Mouse (Mus musculus) liver, embryonic 12.5 days (tissue): ENCODE results near the gene Rnf215. TPM values are rescaled to one million over a fixed set of nuclear protein-coding genes. Genes with fewer than 3 reads are reported as not detected.
A peak's percentile ranks its signal among the peaks of the same experiment; 100 is the strongest.
"Not testable (repeated sequence)": the region's sequence is repeated elsewhere in the genome, so short reads cannot be mapped to it uniquely, and the experiment has no call there.

Source experiments
- ATAC-seq: fragments of 200-750 bp; cut with Nextera tagmentation; 2 replicates; pipeline ENCODE4 v1.8.0; 2017; ENCODE audit warnings: moderate number of reproducible peaks, mild to moderate bottlenecking, moderate library complexity
- H3K27ac ChIP-seq: fragments of 300-500 bp; sonication (generic); 2 replicates; pipeline ENCODE4 v1.5.1; 2016; ENCODE audit warnings: mild to moderate bottlenecking
- H3K27me3 ChIP-seq: fragments of 300-500 bp; sonication (generic); replicated peaks from 2 replicates; pipeline ENCODE4 v1.6.1; 2016; ENCODE audit warnings: mild to moderate bottlenecking, moderate library complexity
- H3K36me3 ChIP-seq: fragments of 300-500 bp; sonication (generic); 2 replicates; pipeline ENCODE4 v1.6.1; 2016; ENCODE audit warnings: mild to moderate bottlenecking, moderate library complexity
- H3K4me1 ChIP-seq: fragments of 300-500 bp; sonication (generic); 2 replicates; pipeline ENCODE4 v1.6.1; 2016
- H3K4me2 ChIP-seq: fragments of 300-500 bp; sonication (generic); 2 replicates; pipeline ENCODE4 v1.6.1; 2016; ENCODE audit warnings: mild to moderate bottlenecking, moderate library complexity
- H3K4me3 ChIP-seq: fragments of 300-500 bp; sonication (generic); 2 replicates; pipeline ENCODE4 v1.5.1; 2016; ENCODE audit warnings: mild to moderate bottlenecking, moderate library complexity
- H3K9ac ChIP-seq: fragments of 300-500 bp; sonication (generic); 2 replicates; pipeline ENCODE4 v1.6.1; 2016; ENCODE audit warnings: mild to moderate bottlenecking, moderate library complexity
- H3K9me3 ChIP-seq: fragments of 300-500 bp; sonication (generic); replicated peaks from 2 replicates; pipeline ENCODE4 v1.6.1; 2016; ENCODE audit warnings: mild to moderate bottlenecking, moderate library complexity
- WGBS: fragments of 180-500 bp; shearing (Covaris S2); methylation state at CpG from one replicate; pipeline ENCODE4 v1.1.7; 2016; ENCODE audit not compliant: insufficient replicate concordance; 5-methylcytosine and 5-hydroxymethylcytosine counted together
- polyA plus RNA-seq: library from polyadenylated mRNA; unstranded; fragments of >200 nt; fragmentation: Nextera tagmentation; extraction: Ambion mirVana; gene quantifications from 2 replicates; pipeline ENCODE4 v1.2.1, GENCODE M21; 2016

Gene Rnf215
- polyA plus RNA-seq, 1 experiment from 2014 or later: 9.7 TPM

DNA sequence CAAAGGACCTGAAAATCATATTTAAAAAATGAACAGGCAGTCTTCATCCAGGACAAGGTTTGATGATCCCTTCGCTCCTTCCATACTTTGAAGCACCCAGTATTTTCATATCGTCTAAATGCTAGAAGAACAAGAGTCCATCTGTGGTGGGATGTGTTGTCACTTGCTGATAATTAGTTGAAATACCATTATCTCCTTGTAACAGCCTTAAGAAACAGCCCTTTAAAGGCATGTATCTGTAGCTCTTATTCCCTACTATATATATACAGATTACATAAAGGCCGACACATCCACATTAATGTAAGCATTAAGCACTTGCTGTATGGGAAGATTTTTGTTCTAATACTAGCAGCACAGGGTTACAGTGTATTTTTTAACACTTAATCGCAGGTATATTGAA lies 6.5 kb upstream of the Rnf215 start:
- not testable (repeated sequence) for H3K4me3 ChIP-seq, H3K9ac ChIP-seq, H3K27ac ChIP-seq, H3K27me3 ChIP-seq, H3K36me3 ChIP-seq
- Histone ChIP-seq H3K4me2 (peak overlapping the region; percentile 18; the same call in 1 of the 2 replicates), H3K4me1 (peaks cover 32% of the 10 kb centered on the region), H3K9me3 (peaks cover 12% of the 10 kb centered on the region; the same call in 1 of the 2 replicates)
- peak; percentile 71 for ATAC-seq
- WGBS: 46% methylated on average over 4 of the region's 4 CpGs

DNA sequence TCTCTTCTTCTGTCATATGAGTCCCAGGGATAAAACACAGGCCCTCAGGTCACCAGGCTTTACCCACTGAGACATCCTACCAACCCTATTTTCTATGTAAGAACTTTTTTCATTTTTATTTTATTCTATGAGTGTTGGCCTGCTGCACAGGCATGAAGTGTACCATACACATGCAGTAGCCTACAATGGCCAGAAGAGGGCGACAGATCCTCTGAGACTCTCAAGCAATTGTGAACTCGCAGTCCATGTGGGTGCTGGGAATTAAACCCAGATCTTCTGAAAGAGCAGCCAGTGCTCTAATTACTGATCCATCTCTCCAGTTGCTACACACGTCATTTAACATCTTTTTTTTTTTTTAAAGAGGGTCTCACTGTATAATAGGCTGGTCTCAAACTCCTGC lies 1.6 kb upstream of the Rnf215 start:
- H3K4me2 ChIP-seq: no peak overlapping the region
- ATAC-seq: no peak
- H3K9me3 ChIP-seq: 0 out of 2 replicates have a peak, but pooled peaks cover 6% of the 10 kb centered on the region
- 46% methylated on average over 3 of the region's 3 CpGs for WGBS
- peaks cover 13% of the 10 kb centered on the region; the same call in 1 of the 2 replicates for H3K36me3 ChIP-seq
- peaks cover 33% of the 10 kb centered on the region for H3K4me1 ChIP-seq
- no peaks in the 10 kb centered on the region for H3K27me3 ChIP-seq
- no peak overlapping the region for H3K27ac ChIP-seq
- no peak overlapping the region for H3K9ac ChIP-seq
- no peak overlapping the region for H3K4me3 ChIP-seq

DNA sequence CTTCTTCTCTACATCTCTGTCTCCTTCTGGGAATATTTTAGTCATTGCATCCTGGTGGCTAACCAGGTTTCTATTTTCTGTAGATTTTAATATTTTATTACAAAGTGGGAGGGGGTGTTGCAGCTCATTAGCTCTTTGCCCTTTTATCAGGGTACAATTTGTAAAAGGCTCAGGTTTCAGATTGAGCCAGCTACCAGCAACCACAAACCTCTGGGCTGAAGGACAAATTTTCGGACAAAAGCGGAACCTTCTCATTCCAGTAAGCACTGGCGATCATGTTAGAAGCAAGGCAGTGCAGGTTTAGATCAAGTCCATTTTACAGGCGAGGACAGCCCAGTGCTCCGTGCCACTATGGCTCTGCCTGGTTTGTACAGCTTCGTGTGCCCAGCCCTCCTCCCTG lies 602 bp upstream of the Rnf215 start:
- Histone ChIP-seq H3K36me3 (peaks cover 17% of the 10 kb centered on the region), H3K27me3 (no peaks in the 10 kb centered on the region), H3K27ac (no peak overlapping the region), H3K9me3 (0 out of 2 replicates have a peak, but pooled peaks cover 6% of the 10 kb centered on the region), H3K4me1 (peaks cover 30% of the 10 kb centered on the region), H3K9ac (no peak overlapping the region), H3K4me2 (peak overlapping the region; percentile 92), H3K4me3 (peak overlapping the region; percentile 86; the same call in 1 of the 2 replicates)
- WGBS: 48% methylated on average over 6 of the region's 6 CpGs
- ATAC-seq: no peak

- WGBS: 77% methylated on average over 2 of the region's 2 CpGs
- H3K4me3 ChIP-seq: no peak overlapping the region
These were observed 4.0 kb downstream of the Rnf215 start for GRCm38 (mm10) chr11:4138964-4139363.

DNA sequence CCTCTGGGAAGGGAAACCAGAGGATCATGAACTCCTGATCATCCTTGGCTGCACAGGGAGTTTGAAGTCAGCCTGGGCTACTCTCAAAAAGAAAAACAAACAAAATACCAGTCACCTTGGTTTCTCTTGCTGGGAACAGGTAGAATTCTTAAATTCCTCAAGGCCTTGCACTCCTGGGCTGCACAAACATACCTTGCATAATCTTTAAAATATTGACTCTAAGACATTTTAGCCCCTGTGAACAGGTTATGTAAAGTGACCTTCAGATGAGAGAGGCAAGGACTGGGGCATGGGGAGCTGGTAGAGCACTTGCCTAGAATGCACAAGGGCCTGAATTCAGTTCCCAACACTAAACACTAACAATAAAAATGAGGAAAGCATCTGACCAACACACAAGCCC lies 6.5 kb downstream of the Rnf215 start:
- H3K9ac ChIP-seq: no peak overlapping the region
- no peak overlapping the region for H3K4me2 ChIP-seq
- no peak overlapping the region for H3K27ac ChIP-seq
- no peaks in the 10 kb centered on the region for H3K27me3 ChIP-seq
- no peak for ATAC-seq
- H3K4me1 ChIP-seq: peaks cover 4% of the 10 kb centered on the region; the same call in 1 of the 2 replicates
- H3K9me3 ChIP-seq: no peaks in the 10 kb centered on the region
- no peak overlapping the region for H3K4me3 ChIP-seq
- H3K36me3 ChIP-seq: peaks cover 62% of the 10 kb centered on the region

More at GRCm38 (mm10) chr11:4138964-4139363, 4.0 kb downstream of the Rnf215 start:
- Histone ChIP-seq H3K36me3 (peaks cover 62% of the 10 kb centered on the region), H3K9me3 (no peaks in the 10 kb centered on the region), H3K4me2 (no peak overlapping the region), H3K27ac (no peak overlapping the region), H3K4me1 (peaks cover 14% of the 10 kb centered on the region), H3K27me3 (no peaks in the 10 kb centered on the region), H3K9ac (no peak overlapping the region)
- no peak for ATAC-seq

GRCm38 (mm10) chr11:4142352-4142751 lies 7.3 kb downstream of the Rnf215 start:
- no peak for ATAC-seq
- Histone ChIP-seq H3K27ac (no peak overlapping the region), H3K4me2 (no peak overlapping the region), H3K36me3 (peaks cover 58% of the 10 kb centered on the region), H3K27me3 (no peaks in the 10 kb centered on the region), H3K9me3 (no peaks in the 10 kb centered on the region), H3K9ac (no peak overlapping the region), H3K4me3 (no peak overlapping the region), H3K4me1 (no peaks in the 10 kb centered on the region)
- 71% methylated on average over 4 of the region's 4 CpGs for WGBS

- H3K4me1 ChIP-seq: no peaks in the 10 kb centered on the region
- 80% methylated on average over 21 of the region's 21 CpGs for WGBS
- no peaks in the 10 kb centered on the region for H3K9me3 ChIP-seq
- H3K27me3 ChIP-seq: no peaks in the 10 kb centered on the region
- no peak overlapping the region for H3K27ac ChIP-seq
- no peak overlapping the region for H3K4me2 ChIP-seq
- peaks cover 49% of the 10 kb centered on the region for H3K36me3 ChIP-seq
- no peak overlapping the region for H3K9ac ChIP-seq
- ATAC-seq: no peak
- H3K4me3 ChIP-seq: no peak overlapping the region
These were observed 8.5 kb downstream of the Rnf215 start for GRCm38 (mm10) chr11:4143281-4144062.

- Histone ChIP-seq H3K27ac (no peak overlapping the region), H3K4me2 (no peak overlapping the region), H3K4me1 (no peaks in the 10 kb centered on the region), H3K4me3 (no peak overlapping the region), H3K9me3 (no peaks in the 10 kb centered on the region), H3K36me3 (peaks cover 25% of the 10 kb centered on the region), H3K9ac (no peak overlapping the region), H3K27me3 (no peaks in the 10 kb centered on the region)
- ATAC-seq: no peak
- 76% methylated on average over 6 of the region's 6 CpGs for WGBS
These were observed 11.4 kb downstream of the Rnf215 start for GRCm38 (mm10) chr11:4146381-4146780.

GRCm38 (mm10) chr11:4147098-4147497 lies 12.1 kb downstream of the Rnf215 start:
- Histone ChIP-seq H3K9me3 (no peaks in the 10 kb centered on the region), H3K27me3 (no peaks in the 10 kb centered on the region), H3K9ac (no peak overlapping the region), H3K4me2 (no peak overlapping the region), H3K4me3 (no peak overlapping the region), H3K36me3 (peaks cover 18% of the 10 kb centered on the region), H3K27ac (no peak overlapping the region), H3K4me1 (no peaks in the 10 kb centered on the region)
- no peak for ATAC-seq
- WGBS: 83% methylated on average over 10 of the region's 10 CpGs

DNA sequence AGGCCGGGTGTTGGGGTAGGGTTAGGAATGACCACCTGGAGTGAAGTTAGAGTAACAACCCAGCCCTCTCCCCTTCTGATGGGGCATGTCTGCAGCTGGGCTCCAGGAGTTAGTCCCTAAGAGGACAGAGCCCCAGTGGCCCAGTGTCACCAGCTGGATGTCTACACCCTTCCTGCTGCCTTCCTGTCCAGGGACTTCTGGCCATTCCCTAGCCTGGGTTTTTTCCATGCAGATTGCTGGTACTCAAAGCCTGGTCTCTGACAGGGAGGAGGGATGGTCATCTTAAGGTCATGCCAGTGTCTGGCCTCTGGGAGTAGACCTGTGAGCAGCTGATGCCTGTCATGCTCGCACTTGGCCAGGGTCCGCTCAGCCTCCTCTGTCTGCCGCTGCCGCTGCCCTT lies 13.1 kb downstream of the Rnf215 start:
- whole genome bisulfite sequencing: 82% methylated on average over 5 of the region's 5 CpGs
- H3K4me2 ChIP-seq: no peak overlapping the region
- H3K9ac ChIP-seq: no peak overlapping the region
- no peaks in the 10 kb centered on the region for H3K9me3 ChIP-seq
- H3K27ac ChIP-seq: no peak overlapping the region
- no peaks in the 10 kb centered on the region for H3K4me1 ChIP-seq
- no peak for ATAC-seq
- no peaks in the 10 kb centered on the region for H3K27me3 ChIP-seq
- peaks cover 8% of the 10 kb centered on the region for H3K36me3 ChIP-seq
- H3K4me3 ChIP-seq: no peak overlapping the region

GRCm38 (mm10) chr11:4148536-4149156 lies 13.6 kb downstream of the Rnf215 start:
- H3K4me1 ChIP-seq: no peaks in the 10 kb centered on the region
- ATAC-seq: no peak
- peaks cover 3% of the 10 kb centered on the region for H3K36me3 ChIP-seq
- 70% methylated on average over 9 of the region's 9 CpGs for WGBS
- no peak overlapping the region for H3K4me3 ChIP-seq
- no peaks in the 10 kb centered on the region for H3K27me3 ChIP-seq
- H3K27ac ChIP-seq: no peak overlapping the region
- no peak overlapping the region for H3K4me2 ChIP-seq
- no peak overlapping the region for H3K9ac ChIP-seq
- H3K9me3 ChIP-seq: no peaks in the 10 kb centered on the region

DNA sequence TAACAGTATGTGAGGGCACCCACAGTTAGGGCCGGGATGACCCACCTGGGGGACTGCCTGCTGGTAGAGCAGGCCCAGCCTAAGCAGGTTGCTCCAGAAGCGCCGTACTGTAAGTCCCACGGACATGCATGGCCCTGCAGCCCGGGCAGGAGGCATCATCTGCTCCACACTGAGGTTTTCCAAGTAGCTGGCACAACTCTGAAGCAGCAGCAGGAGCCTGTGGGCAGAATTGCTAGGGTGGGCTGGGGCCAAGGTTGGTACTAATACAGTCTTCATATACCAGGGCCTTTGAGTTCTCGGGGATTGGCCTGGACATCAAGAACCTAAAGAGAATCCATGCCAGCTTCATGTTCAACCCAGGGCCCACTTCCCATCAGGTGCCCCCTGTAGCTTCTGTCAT lies 14.9 kb downstream of the Rnf215 start:
- Histone ChIP-seq H3K27ac (no peak overlapping the region), H3K36me3 (no peaks in the 10 kb centered on the region), H3K4me2 (no peak overlapping the region), H3K9ac (no peak overlapping the region), H3K4me3 (no peak overlapping the region), H3K4me1 (no peaks in the 10 kb centered on the region), H3K27me3 (no peaks in the 10 kb centered on the region), H3K9me3 (no peaks in the 10 kb centered on the region)
- 74% methylated on average over 6 of the region's 6 CpGs for WGBS
- no peak for ATAC-seq
